Mouse (Mus musculus): ENCODE results near the gene Shc2.

The Shc2 gene

GRCm38 (mm10) chr10:79615860-79616259 is 21.9 kb downstream of the Shc2 start:
- DNase-seq (ENCODE audit: low read depth, low spot score) = no peak

- no peak for DNase-seq (ENCODE audit: low read depth, low spot score)
Observed at GRCm38 (mm10) chr10:79614305-79614643, 23.4 kb downstream of the Shc2 start.

GRCm38 (mm10) chr10:79613578-79614304 is 24.0 kb downstream of the Shc2 start, which contains the start of gene C2cd4c:
C2cd4c (minus strand) TSS chr10:79614025.
- no peak for DNase-seq (ENCODE audit: low read depth, low spot score)

GRCm38 (mm10) chr10:79612192-79613135 is 25.3 kb downstream of the Shc2 start:
- no peak for DNase-seq (ENCODE audit: low read depth, low spot score)

GRCm38 (mm10) chr10:79611296-79611695 is 26.4 kb downstream of the Shc2 start:
- no peak for DNase-seq (ENCODE audit: low read depth, low spot score)

- DNase-seq (ENCODE audit: low read depth, low spot score) = no peak
Observed at GRCm38 (mm10) chr10:79609276-79609675, 28.4 kb downstream of the Shc2 start.

GRCm38 (mm10) chr10:79607892-79608291 is 29.8 kb downstream of the Shc2 start:
- no peak for DNase-seq (ENCODE audit: low read depth, low spot score)

- DNase-seq (ENCODE audit: low read depth, low spot score) = no peak
Observed at GRCm38 (mm10) chr10:79606537-79606936, 31.2 kb downstream of the Shc2 start.

- no peak for DNase-seq (ENCODE audit: low read depth, low spot score)
Observed at GRCm38 (mm10) chr10:79597936-79598230, 39.8 kb downstream of the Shc2 start.

- DNase-seq (ENCODE audit: low read depth, low spot score) = no peak
Observed at GRCm38 (mm10) chr10:79597051-79597935, 40.4 kb downstream of the Shc2 start.

GRCm38 (mm10) chr10:79595590-79595929 is 42.2 kb downstream of the Shc2 start:
- no peak for DNase-seq (ENCODE audit: low read depth, low spot score)

GRCm38 (mm10) chr10:79594872-79595589 is 42.7 kb downstream of the Shc2 start:
- DNase-seq (ENCODE audit: low read depth, low spot score) = peak; percentile 88

GRCm38 (mm10) chr10:79594111-79594510 is 43.6 kb downstream of the Shc2 start:
- DNase-seq (ENCODE audit: low read depth, low spot score) = no peak

- DNase-seq (ENCODE audit: low read depth, low spot score) = no peak
Observed at GRCm38 (mm10) chr10:79590702-79591101, 47.0 kb downstream of the Shc2 start.

GRCm38 (mm10) chr10:79587752-79588126 is 50.0 kb downstream of the Shc2 start:
- DNase-seq (ENCODE audit: low read depth, low spot score) = no peak

GRCm38 (mm10) chr10:79587061-79587751 is 50.5 kb downstream of the Shc2 start, which contains the start of gene Theg:
Theg (minus strand) TSS chr10:79587331.
- DNase-seq (ENCODE audit: low read depth, low spot score) = no peak

GRCm38 (mm10) chr10:79586243-79586642 is 51.5 kb downstream of the Shc2 start:
- DNase-seq (ENCODE audit: low read depth, low spot score) = no peak

GRCm38 (mm10) chr10:79585723-79586122 is 52.0 kb downstream of the Shc2 start:
- no peak for DNase-seq (ENCODE audit: low read depth, low spot score)

- DNase-seq (ENCODE audit: low read depth, low spot score) = no peak
Observed at GRCm38 (mm10) chr10:79585136-79585535, 52.6 kb downstream of the Shc2 start.

GRCm38 (mm10) chr10:79584426-79584825 is 53.3 kb downstream of the Shc2 start:
- DNase-seq (ENCODE audit: low read depth, low spot score) = no peak

- no peak for DNase-seq (ENCODE audit: low read depth, low spot score)
Observed at GRCm38 (mm10) chr10:79584021-79584420, 53.7 kb downstream of the Shc2 start.

Data from 3T3-L1 (cell line).